Mouse (Mus musculus): Measurements from ENCODE around the gene Zfp182. TPM values are rescaled to one million over a fixed set of nuclear protein-coding genes. Genes with fewer than 3 reads are reported as not detected.

Gene Zfp182
- polyA plus RNA-seq, 1 experiment from 2014 or later = 7.8 TPM

Other genes with a start within 250 kb of the Zfp182 start
- gene Timp1, start 192.2 kb downstream of the Zfp182 start, polyA plus RNA-seq (2015; fragmentation: Nextera tagmentation; extraction: Ambion mirVana) = 3.1 and 6.0 TPM in 2 replicates
- gene Syn1, start 141.3 kb downstream of the Zfp182 start, polyA plus RNA-seq (2015; fragmentation: Nextera tagmentation; extraction: Ambion mirVana) = 76.9 and 100 TPM in 2 replicates
- 4.0 and 5.6 TPM in 2 replicates for gene Cfp, start 130.8 kb downstream of the Zfp182 start, polyA plus RNA-seq (2015; fragmentation: Nextera tagmentation; extraction: Ambion mirVana)
- gene Elk1, start 111.7 kb downstream of the Zfp182 start, polyA plus RNA-seq (2015; fragmentation: Nextera tagmentation; extraction: Ambion mirVana) = 15.9 and 18.2 TPM in 2 replicates
- 25.3 and 26.7 TPM in 2 replicates for gene Uxt, start 100.3 kb downstream of the Zfp182 start, polyA plus RNA-seq (2015; fragmentation: Nextera tagmentation; extraction: Ambion mirVana)
- not detected in 2 replicates for gene Spaca5, start 6.1 kb upstream of the Zfp182 start, polyA plus RNA-seq (2015; fragmentation: Nextera tagmentation; extraction: Ambion mirVana)
- gene Zfp300, start 27.2 kb upstream of the Zfp182 start, polyA plus RNA-seq (2015; fragmentation: Nextera tagmentation; extraction: Ambion mirVana) = 4.5 and 5.8 TPM in 2 replicates
- not detected in 2 replicates for gene Ssxa1, start 53.5 kb upstream of the Zfp182 start, polyA plus RNA-seq (2015; fragmentation: Nextera tagmentation; extraction: Ambion mirVana)
- gene Gm21876, start 113.3 kb upstream of the Zfp182 start, polyA plus RNA-seq (2015; fragmentation: Nextera tagmentation; extraction: Ambion mirVana) = not detected in 2 replicates

Data from hindbrain, embryonic 16.5 days (tissue).